Mouse (Mus musculus) midbrain, embryonic 11.5 days (tissue): ENCODE results near the gene Nedd9. TPM values are rescaled to one million over a fixed set of nuclear protein-coding genes. Genes with fewer than 3 reads are reported as not detected.

Experiments
- polyA plus RNA-seq: library from polyadenylated mRNA; unstranded; fragments of >200 nt; fragmentation: Nextera tagmentation; extraction: Ambion mirVana; gene quantifications from 2 replicates; pipeline ENCODE4 v1.2.1, GENCODE M21; 2014

The Nedd9 gene
- polyA plus RNA-seq, 1 experiment from 2014 or later, result 18.5 TPM

Other genes starting within 250 kb of the Nedd9 start
- gene Smim13, start 237.5 kb downstream of the Nedd9 start, polyA plus RNA-seq, result 13.2 and 13.7 TPM in 2 replicates
- gene Gm17364, start 213.4 kb downstream of the Nedd9 start, polyA plus RNA-seq, result not detected in 2 replicates
- gene Tmem170b, start 118.5 kb upstream of the Nedd9 start, polyA plus RNA-seq, result 23.8 and 25.9 TPM in 2 replicates